Mouse (Mus musculus) megakaryocyte, embryonic 14.5 days (primary cell): ENCODE measurements around the gene Kpna1.

Source experiments
- FLI1 ChIP-seq: IDR thresholded peaks from 2 replicates; pipeline ENCODE4 v1.6.1; 2012; ENCODE audit warnings: low read length, inconsistent platforms, mixed read lengths
- GATA1 ChIP-seq: IDR thresholded peaks from 3 replicates; pipeline ENCODE4 v1.6.1; 2012; ENCODE audit warnings: mixed read lengths, low read length, inconsistent platforms, borderline replicate concordance

GRCm38 (mm10) chr16:35983517-35984101, 5.1 kb downstream of the Kpna1 start:
- TF ChIP-seq FLI1, result no peak
- TF ChIP-seq GATA1, result no peak
